Mouse (Mus musculus) erythroblast, embryonic 14.5 days (primary cell): ENCODE data around the gene Trak1.

Experiments
- GATA1 ChIP-seq: IDR thresholded peaks from 2 replicates; pipeline ENCODE4 v1.6.1; 2012; ENCODE audit warnings: low read length, inconsistent platforms, mixed read lengths
- TAL1 ChIP-seq: IDR thresholded peaks from 3 replicates; pipeline ENCODE4 v1.6.1; 2012; ENCODE audit warnings: low read length, inconsistent platforms, mixed read lengths

DNA sequence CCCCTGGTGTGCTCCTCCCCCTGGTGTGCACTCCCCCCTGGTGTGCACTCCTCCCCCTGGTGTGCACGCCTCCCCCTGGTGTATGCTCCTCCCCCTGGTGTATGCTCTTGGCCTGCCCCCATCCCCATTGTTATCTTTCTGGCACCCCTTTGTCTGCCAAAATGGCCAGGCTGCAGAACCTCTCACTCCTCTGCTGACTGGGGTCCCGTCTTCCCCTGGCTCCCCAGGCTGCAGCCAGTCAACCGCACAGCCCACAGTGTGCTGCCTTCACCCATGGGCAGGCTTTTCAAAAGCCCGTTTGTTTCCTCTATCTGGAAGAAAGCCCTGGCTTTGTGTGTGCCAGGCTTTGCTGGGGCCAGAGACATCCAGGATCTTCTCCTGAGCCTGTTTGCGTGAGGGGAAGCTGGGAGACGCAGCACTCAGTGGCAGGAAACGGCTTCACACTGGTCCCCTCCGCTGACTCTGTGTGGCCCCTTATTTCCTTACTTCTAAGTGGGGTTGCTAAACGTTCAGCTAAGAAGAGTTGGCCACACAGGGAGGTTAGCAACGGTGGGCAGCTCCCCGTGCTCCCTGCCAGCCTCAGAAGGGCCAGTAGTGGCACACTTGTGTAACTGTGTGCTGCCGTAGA lies 63.1 kb downstream of the Trak1 start:
- TF ChIP-seq GATA1 (no peak), TAL1 (no peak)
